Mouse (Mus musculus): ENCODE results near the gene Gpr4. TPM values are rescaled to one million over a fixed set of nuclear protein-coding genes. Genes with fewer than 3 reads are reported as not detected.

The Gpr4 gene
- polyA plus RNA-seq, 1 experiment from 2014 or later: 1.6 TPM

DNA sequence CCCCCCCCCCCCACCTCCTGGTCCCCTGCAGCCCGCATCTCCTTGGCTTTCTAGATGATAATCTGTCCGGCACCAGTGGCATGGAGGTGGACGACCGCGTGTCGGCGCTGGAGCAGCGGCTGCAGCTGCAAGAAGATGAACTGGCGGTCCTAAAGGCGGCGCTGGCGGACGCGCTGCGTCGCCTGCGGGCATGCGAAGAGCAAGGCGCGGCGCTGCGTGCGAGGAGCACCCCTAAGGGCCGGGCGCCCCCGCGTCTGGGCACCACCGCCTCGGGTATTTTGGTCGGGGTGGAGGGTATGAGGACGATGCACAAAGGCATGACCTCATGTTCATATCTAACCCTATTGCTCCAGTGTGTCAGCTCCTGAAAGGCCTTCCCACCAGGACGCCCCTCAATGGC lies 33.2 kb upstream of the Gpr4 start:
- Histone ChIP-seq H3K27me3 (ENCODE audit: control insufficient read depth, insufficient read depth, low read length) (peaks cover 48% of the 10 kb centered on the region), H3K9ac (ENCODE audit: low read length) (peak overlapping the region; percentile 9; the same call in 1 of the 2 replicates), H3K4me3 (ENCODE audit: low read depth, low read length) (peak overlapping the region; percentile 19), H3K36me3 (ENCODE audit: control insufficient read depth, insufficient read depth, low read length) (no peaks in the 10 kb centered on the region), H3K9me3 (ENCODE audit: control insufficient read depth, low read length) (no peaks in the 10 kb centered on the region), H3K4me2 (ENCODE audit: low read depth, low read length, severe bottlenecking) (peak overlapping the region; percentile 50), H3K27ac (ENCODE audit: low read depth, low read length) (no peak overlapping the region), H3K4me1 (replicated peaks; ENCODE audit: control insufficient read depth, insufficient read depth, low read length) (peaks cover 8% of the 10 kb centered on the region)
- DNase-seq (ENCODE audit: low spot score): peak; percentile 88
- WGBS: under 1% methylated on average over 31 of the region's 32 CpGs
- ATAC-seq (replicated peaks; ENCODE audit: low FRiP score): 0 out of 2 replicates have a peak, but pooled peaks have one; percentile 8

DNA sequence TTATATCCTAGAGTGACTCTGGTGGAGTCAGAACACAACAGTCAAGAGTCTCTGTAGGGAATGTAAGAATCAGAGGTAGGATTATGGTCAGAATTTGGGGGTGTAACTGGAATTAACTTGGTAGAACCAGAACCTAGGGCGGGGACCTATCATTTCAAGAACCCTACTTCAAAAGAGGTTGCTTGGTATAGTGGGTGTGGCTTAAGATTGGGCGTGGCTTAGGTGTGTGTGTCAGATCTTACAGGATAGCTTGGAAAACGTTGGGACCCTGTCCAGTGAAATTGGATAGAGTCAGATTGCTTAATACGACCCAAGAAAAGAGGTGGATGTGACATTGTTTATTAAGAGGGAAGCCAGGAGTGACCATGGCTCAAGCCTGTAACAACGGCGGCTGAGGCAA lies 32.4 kb upstream of the Gpr4 start:
- no peak overlapping the region; the same call in 1 of the 2 replicates for H3K4me2 ChIP-seq (ENCODE audit: low read depth, low read length, severe bottlenecking)
- 35% methylated on average over 6 of the region's 6 CpGs for WGBS
- DNase-seq (ENCODE audit: low spot score) (no peak), ATAC-seq (replicated peaks; ENCODE audit: low FRiP score) (no peak)
- no peak overlapping the region for H3K4me3 ChIP-seq (ENCODE audit: low read depth, low read length)
- no peaks in the 10 kb centered on the region for H3K9me3 ChIP-seq (ENCODE audit: control insufficient read depth, low read length)
- H3K4me1 ChIP-seq (replicated peaks; ENCODE audit: control insufficient read depth, insufficient read depth, low read length): peaks cover 8% of the 10 kb centered on the region
- peaks cover 48% of the 10 kb centered on the region for H3K27me3 ChIP-seq (ENCODE audit: control insufficient read depth, insufficient read depth, low read length)
- no peak overlapping the region for H3K27ac ChIP-seq (ENCODE audit: low read depth, low read length)
- H3K36me3 ChIP-seq (ENCODE audit: control insufficient read depth, insufficient read depth, low read length): no peaks in the 10 kb centered on the region
- no peak overlapping the region for H3K9ac ChIP-seq (ENCODE audit: low read length)

DNA sequence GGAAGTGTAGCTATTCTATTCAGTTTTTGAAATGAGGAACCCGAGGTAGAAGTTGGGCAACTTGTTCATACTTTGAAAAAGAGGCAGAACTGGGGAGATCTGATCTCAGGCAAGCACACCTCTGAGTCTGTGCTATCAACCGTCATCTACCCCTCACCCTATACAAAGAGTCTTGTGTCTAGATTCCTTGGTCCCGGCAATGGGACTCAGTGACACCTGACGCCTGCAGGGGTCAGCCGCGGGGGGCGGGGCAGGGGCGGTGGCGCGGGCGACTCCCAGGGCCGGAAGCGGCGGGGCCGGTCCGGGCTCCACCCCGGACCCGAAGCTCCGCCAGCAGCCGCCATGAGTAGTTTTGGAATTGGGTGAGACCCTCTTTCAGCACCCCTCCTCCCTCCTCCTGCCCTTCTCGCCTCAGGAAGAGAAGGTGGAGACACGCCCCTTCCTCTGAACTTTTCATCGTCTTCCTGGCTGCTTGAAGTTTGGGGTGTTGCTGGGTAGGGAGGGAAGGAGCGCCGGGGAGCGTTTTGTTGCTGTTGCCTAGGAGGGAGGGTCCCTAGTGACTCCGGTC lies 31.4 kb upstream of the Gpr4 start:
- Histone ChIP-seq H3K36me3 (ENCODE audit: control insufficient read depth, insufficient read depth, low read length) (no peaks in the 10 kb centered on the region), H3K4me2 (ENCODE audit: low read depth, low read length, severe bottlenecking) (peak overlapping the region; percentile 74), H3K27ac (ENCODE audit: low read depth, low read length) (no peak overlapping the region), H3K4me3 (ENCODE audit: low read depth, low read length) (peak overlapping the region; percentile 48), H3K4me1 (replicated peaks; ENCODE audit: control insufficient read depth, insufficient read depth, low read length) (peaks cover 10% of the 10 kb centered on the region), H3K27me3 (ENCODE audit: control insufficient read depth, insufficient read depth, low read length) (peaks cover 41% of the 10 kb centered on the region), H3K9me3 (ENCODE audit: control insufficient read depth, low read length) (no peaks in the 10 kb centered on the region), H3K9ac (ENCODE audit: low read length) (peak overlapping the region; percentile 59)
- ATAC-seq (replicated peaks; ENCODE audit: low FRiP score) (no peak), DNase-seq (ENCODE audit: low spot score) (peak; percentile 82)
- WGBS: 2% methylated on average over 25 of the region's 27 CpGs

DNA sequence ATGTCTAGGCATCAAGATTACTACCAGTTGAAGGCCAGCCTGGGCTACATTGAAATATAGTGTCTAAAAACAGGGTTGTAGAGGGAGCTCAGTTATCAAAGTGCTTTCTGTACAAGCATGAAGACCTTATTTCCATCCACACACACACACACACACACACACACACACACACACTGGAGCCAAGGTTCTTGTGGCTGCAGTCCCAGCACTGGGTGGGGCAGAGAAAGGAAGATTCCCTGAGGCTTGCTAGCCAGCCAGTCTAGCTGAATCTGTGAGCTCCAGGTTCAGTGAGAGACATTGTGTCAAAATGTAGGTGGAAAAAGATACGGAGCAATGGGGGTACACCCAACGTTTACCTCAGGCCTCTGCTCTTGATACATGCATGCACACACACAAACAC lies 28.1 kb upstream of the Gpr4 start:
- Histone ChIP-seq H3K4me3 (ENCODE audit: low read depth, low read length) (no peak overlapping the region), H3K4me2 (ENCODE audit: low read depth, low read length, severe bottlenecking) (no peak overlapping the region), H3K27ac (ENCODE audit: low read depth, low read length) (peak overlapping the region; percentile 55), H3K36me3 (ENCODE audit: control insufficient read depth, insufficient read depth, low read length) (no peaks in the 10 kb centered on the region), H3K9ac (ENCODE audit: low read length) (no peak overlapping the region), H3K4me1 (replicated peaks; ENCODE audit: control insufficient read depth, insufficient read depth, low read length) (peaks cover 9% of the 10 kb centered on the region), H3K27me3 (ENCODE audit: control insufficient read depth, insufficient read depth, low read length) (peaks cover 13% of the 10 kb centered on the region), H3K9me3 (ENCODE audit: control insufficient read depth, low read length) (no peaks in the 10 kb centered on the region)
- no peak for ATAC-seq (replicated peaks; ENCODE audit: low FRiP score)
- DNase-seq (ENCODE audit: low spot score): no peak
- WGBS: 69% methylated on average over 2 of the region's 2 CpGs

DNA sequence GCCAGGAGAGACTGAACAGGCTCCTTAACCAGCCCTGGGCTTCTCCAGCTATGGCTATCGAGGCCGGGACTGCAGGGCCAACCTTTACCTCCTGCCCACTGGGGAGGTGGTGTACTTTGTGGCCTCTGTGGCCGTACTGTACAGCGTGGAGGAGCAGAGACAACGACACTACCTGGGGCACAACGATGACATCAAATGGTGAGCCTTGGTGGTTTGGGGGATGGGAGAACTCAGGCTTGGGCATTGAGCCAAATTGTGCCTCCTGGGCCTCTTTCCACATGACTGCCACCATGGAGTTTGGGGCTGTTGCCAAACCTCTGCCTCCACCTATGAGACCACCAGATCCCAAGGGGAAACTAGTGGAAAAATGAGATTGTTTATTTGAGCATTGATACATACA lies 27.6 kb upstream of the Gpr4 start:
- no peaks in the 10 kb centered on the region for H3K36me3 ChIP-seq (ENCODE audit: control insufficient read depth, insufficient read depth, low read length)
- peak overlapping the region; percentile 55 for H3K27ac ChIP-seq (ENCODE audit: low read depth, low read length)
- DNase-seq (ENCODE audit: low spot score): peak; percentile 73
- H3K9ac ChIP-seq (ENCODE audit: low read length): no peak overlapping the region
- peak; percentile 23; the same call in 1 of the 2 replicates for ATAC-seq (replicated peaks; ENCODE audit: low FRiP score)
- no peak overlapping the region for H3K4me3 ChIP-seq (ENCODE audit: low read depth, low read length)
- H3K27me3 ChIP-seq (ENCODE audit: control insufficient read depth, insufficient read depth, low read length): peaks cover 8% of the 10 kb centered on the region
- peaks cover 5% of the 10 kb centered on the region for H3K4me1 ChIP-seq (replicated peaks; ENCODE audit: control insufficient read depth, insufficient read depth, low read length)
- 85% methylated on average over 6 of the region's 6 CpGs for WGBS
- H3K9me3 ChIP-seq (ENCODE audit: control insufficient read depth, low read length): no peaks in the 10 kb centered on the region
- no peak overlapping the region for H3K4me2 ChIP-seq (ENCODE audit: low read depth, low read length, severe bottlenecking)

DNA sequence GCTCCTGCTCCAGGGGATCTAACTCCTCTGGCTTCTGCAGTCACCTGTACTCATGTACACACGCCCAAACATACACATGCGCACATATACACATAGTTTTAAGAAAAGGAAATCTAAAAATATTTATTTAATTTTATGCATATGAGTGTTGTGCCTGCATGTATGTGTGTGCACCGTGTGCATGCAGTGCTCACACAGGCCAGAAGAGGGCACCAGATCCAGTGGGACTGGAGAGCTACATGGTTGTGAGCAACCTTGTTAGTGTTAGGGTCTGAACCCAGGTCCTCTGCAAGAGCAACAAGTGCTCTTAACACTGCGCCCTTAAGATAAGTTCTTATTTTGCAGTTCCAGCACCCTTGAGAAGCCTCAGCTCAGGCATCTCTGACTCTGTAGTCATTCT lies 17.7 kb upstream of the Gpr4 start:
- Histone ChIP-seq H3K4me3 (ENCODE audit: low read depth, low read length) (no peak overlapping the region), H3K9ac (ENCODE audit: low read length) (no peak overlapping the region), H3K4me1 (replicated peaks; ENCODE audit: control insufficient read depth, insufficient read depth, low read length) (no peaks in the 10 kb centered on the region), H3K4me2 (ENCODE audit: low read depth, low read length, severe bottlenecking) (no peak overlapping the region), H3K36me3 (ENCODE audit: control insufficient read depth, insufficient read depth, low read length) (peaks cover 9% of the 10 kb centered on the region; the same call in 1 of the 2 replicates), H3K27me3 (ENCODE audit: control insufficient read depth, insufficient read depth, low read length) (no peaks in the 10 kb centered on the region), H3K9me3 (ENCODE audit: control insufficient read depth, low read length) (peaks cover 3% of the 10 kb centered on the region; the same call in 1 of the 2 replicates), H3K27ac (ENCODE audit: low read depth, low read length) (no peak overlapping the region)
- 100% methylated on average over 4 of the region's 4 CpGs for WGBS
- ATAC-seq (replicated peaks; ENCODE audit: low FRiP score): no peak
- DNase-seq (ENCODE audit: low spot score): no peak

DNA sequence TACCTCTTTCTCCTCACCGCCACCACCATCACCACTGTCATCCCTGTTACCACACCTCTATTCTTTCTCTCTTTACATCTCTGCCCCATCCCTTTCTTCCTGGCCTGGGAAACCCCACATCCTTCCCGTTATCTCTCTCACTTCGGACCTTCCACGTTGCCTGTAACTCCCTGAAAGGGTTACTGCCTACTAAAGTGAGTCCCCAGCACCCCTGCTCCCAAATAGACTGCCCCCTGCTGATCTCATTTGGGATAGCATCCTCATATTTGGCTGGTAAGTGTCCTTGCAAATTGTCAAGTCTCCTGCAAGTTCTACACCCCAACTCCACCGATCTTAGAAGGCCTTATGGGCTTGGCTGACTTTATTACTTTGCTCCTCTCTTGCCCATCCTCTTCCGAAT lies 15.7 kb upstream of the Gpr4 start:
- Histone ChIP-seq H3K4me2 (ENCODE audit: low read depth, low read length, severe bottlenecking) (no peak overlapping the region), H3K27ac (ENCODE audit: low read depth, low read length) (no peak overlapping the region), H3K36me3 (ENCODE audit: control insufficient read depth, insufficient read depth, low read length) (peaks cover 9% of the 10 kb centered on the region; the same call in 1 of the 2 replicates), H3K9ac (ENCODE audit: low read length) (no peak overlapping the region), H3K9me3 (ENCODE audit: control insufficient read depth, low read length) (peaks cover 3% of the 10 kb centered on the region; the same call in 1 of the 2 replicates), H3K27me3 (ENCODE audit: control insufficient read depth, insufficient read depth, low read length) (no peaks in the 10 kb centered on the region), H3K4me3 (ENCODE audit: low read depth, low read length) (no peak overlapping the region), H3K4me1 (replicated peaks; ENCODE audit: control insufficient read depth, insufficient read depth, low read length) (no peaks in the 10 kb centered on the region)
- ATAC-seq (replicated peaks; ENCODE audit: low FRiP score) (no peak), DNase-seq (ENCODE audit: low spot score) (peak; percentile 67)
- WGBS: 72% methylated on average over 6 of the region's 6 CpGs

DNA sequence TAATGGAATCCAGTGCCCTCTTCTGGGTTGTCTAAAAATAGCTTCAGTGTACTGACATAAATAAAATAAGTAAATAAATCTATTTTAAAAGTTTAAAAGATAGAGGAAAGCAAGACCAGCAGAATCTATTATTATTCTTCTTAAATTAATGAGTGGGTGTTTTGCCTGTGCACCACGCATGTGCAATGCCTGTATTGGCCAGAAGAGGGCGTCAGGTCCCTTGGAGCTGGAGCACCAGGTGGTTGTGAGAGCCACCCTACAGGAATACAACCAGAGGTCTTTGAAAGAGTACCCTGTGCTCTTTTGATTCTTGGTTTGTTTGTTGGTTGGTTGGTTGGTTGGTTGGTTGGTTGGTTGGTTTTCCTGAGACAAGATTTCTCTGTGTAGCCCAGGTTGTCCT lies 14.4 kb upstream of the Gpr4 start:
- Histone ChIP-seq H3K4me1 (replicated peaks; ENCODE audit: control insufficient read depth, insufficient read depth, low read length) (no peaks in the 10 kb centered on the region), H3K4me2 (ENCODE audit: low read depth, low read length, severe bottlenecking) (no peak overlapping the region), H3K9ac (ENCODE audit: low read length) (no peak overlapping the region), H3K4me3 (ENCODE audit: low read depth, low read length) (no peak overlapping the region), H3K27ac (ENCODE audit: low read depth, low read length) (no peak overlapping the region), H3K36me3 (ENCODE audit: control insufficient read depth, insufficient read depth, low read length) (peaks cover 9% of the 10 kb centered on the region; the same call in 1 of the 2 replicates), H3K9me3 (ENCODE audit: control insufficient read depth, low read length) (peaks cover 3% of the 10 kb centered on the region; the same call in 1 of the 2 replicates), H3K27me3 (ENCODE audit: control insufficient read depth, insufficient read depth, low read length) (no peaks in the 10 kb centered on the region)
- ATAC-seq (replicated peaks; ENCODE audit: low FRiP score): no peak
- DNase-seq (ENCODE audit: low spot score): no peak
- 25% methylated on average over 2 of the region's 2 CpGs for WGBS

DNA sequence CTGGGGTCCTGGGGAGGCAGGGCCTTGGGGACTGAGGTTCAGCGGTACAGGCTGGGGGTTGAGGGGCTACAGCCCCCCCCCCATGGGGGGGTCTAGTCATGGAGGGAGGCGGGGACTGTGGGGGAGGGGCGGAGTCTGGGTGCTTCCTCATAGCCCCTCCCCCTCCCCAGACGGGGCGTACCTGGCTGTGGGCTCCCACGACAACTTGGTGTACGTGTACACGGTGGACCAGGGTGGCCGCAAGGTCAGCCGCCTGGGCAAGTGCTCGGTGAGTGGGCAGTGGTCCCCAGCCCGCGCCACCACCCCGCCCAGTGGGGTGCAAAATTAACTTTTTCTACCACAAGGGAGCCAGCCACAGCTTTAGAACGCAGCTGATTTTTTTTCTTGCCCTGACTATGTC lies 10.7 kb upstream of the Gpr4 start:
- no peak overlapping the region for H3K27ac ChIP-seq (ENCODE audit: low read depth, low read length)
- H3K4me1 ChIP-seq (replicated peaks; ENCODE audit: control insufficient read depth, insufficient read depth, low read length): no peaks in the 10 kb centered on the region
- H3K9me3 ChIP-seq (ENCODE audit: control insufficient read depth, low read length): no peaks in the 10 kb centered on the region; the same call in 1 of the 2 replicates
- no peak for DNase-seq (ENCODE audit: low spot score)
- no peak for ATAC-seq (replicated peaks; ENCODE audit: low FRiP score)
- H3K36me3 ChIP-seq (ENCODE audit: control insufficient read depth, insufficient read depth, low read length): no peaks in the 10 kb centered on the region; the same call in 1 of the 2 replicates
- no peaks in the 10 kb centered on the region for H3K27me3 ChIP-seq (ENCODE audit: control insufficient read depth, insufficient read depth, low read length)
- no peak overlapping the region for H3K4me2 ChIP-seq (ENCODE audit: low read depth, low read length, severe bottlenecking)
- H3K4me3 ChIP-seq (ENCODE audit: low read depth, low read length): no peak overlapping the region
- H3K9ac ChIP-seq (ENCODE audit: low read length): no peak overlapping the region
- WGBS: 60% methylated on average over 14 of the region's 15 CpGs
